Comparison of ENCODE assay signal across 23 mouse cellular contexts in the genomic region with DNA sequence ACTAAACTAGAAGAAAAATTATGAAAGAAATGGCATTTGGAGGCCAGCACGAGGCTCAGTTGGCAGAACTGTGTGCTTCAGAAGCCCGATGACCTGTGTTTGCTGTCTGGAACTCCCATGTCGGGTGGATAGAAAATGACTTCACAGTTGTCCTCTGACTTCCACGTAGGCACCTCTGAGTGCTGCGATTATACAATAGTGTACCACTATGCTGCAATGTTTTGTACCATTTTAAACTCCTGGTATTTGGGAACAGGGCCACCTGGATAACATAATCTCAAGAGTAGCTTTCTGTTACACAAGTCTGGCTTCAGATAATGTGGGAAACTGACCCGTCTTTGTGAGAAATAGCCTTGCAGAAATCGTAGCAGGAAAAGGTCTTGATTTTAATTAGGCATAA. TPM values are rescaled to one million over a fixed set of nuclear protein-coding genes. Genes with fewer than 3 reads are reported as not detected.
"Had no signal": no experiment of that assay in that cellular context is flagged by ENCODE, and none has a peak within 500 bp of the region (broad histone marks: within the 10 kb centered on the region; RNA-seq: fewer than 3 reads in every experiment).

No protein-coding gene starts in this region.

- H3K27ac ChIP-seq: gastrocnemius, adult 2 months; heart, embryonic 10.5 days; hindbrain, embryonic 10.5 days; hindbrain, embryonic 12.5 days; hindbrain, embryonic 14.5 days; intestine, embryonic 15.5 days; layer of hippocampus, adult 2 months; left cerebral cortex, adult 2 months; limb, embryonic 10.5 days; limb, embryonic 12.5 days; liver, embryonic 14.5 days had no signal

- H3K4me3 ChIP-seq: gastrocnemius, adult 2 months; heart, embryonic 10.5 days; heart, embryonic 12.5 days; hindbrain, embryonic 10.5 days; hindbrain, embryonic 12.5 days; intestine, embryonic 15.5 days; layer of hippocampus, adult 2 months; left cerebral cortex, adult 2 months; limb, embryonic 10.5 days; limb, embryonic 12.5 days had no signal

- H3K9ac ChIP-seq: heart, embryonic 12.5 days; hindbrain, embryonic 12.5 days; hindbrain, embryonic 14.5 days; intestine, embryonic 15.5 days; limb, embryonic 12.5 days; liver, embryonic 14.5 days had no signal

- DNase-seq: gastrocnemius, adult 2 months; gastrocnemius, postnatal 10 days; gastrocnemius, postnatal 25 days; heart, adult 11 months; heart, postnatal 10 days; heart, postnatal 4 days; kidney, adult 18-20 months; kidney, adult 8-10 months; kidney, postnatal 10 days; kidney, postnatal 25 days; kidney, postnatal 4 days had no signal

- H3K4me1 ChIP-seq: heart, embryonic 10.5 days; heart, embryonic 12.5 days; hindbrain, embryonic 10.5 days; hindbrain, embryonic 12.5 days; intestine, embryonic 15.5 days; limb, embryonic 10.5 days; limb, embryonic 12.5 days had no signal

- H3K27me3 ChIP-seq: heart, embryonic 12.5 days; hindbrain, embryonic 12.5 days; intestine, embryonic 15.5 days; limb, embryonic 12.5 days had no signal

RNA-seq across cellular contexts. Expression of a gene that starts 31.8 kb away (rescaled TPM):
- polyA plus RNA-seq: inflammation-experienced regulatory T-cells, adult 6 months had no signal
